Mouse (Mus musculus) midbrain, embryonic 10.5 days (tissue): ENCODE data around the gene Fmod. TPM values are rescaled to one million over a fixed set of nuclear protein-coding genes. Genes with fewer than 3 reads are reported as not detected.

Experiments used
- DNase-seq: peaks from one replicate; pipeline ENCODE4 v3.0.0-alpha.2; 2017; ENCODE audit warnings: low spot score
- H3K27ac ChIP-seq: fragments of 300-500 bp; sonication (generic); replicated peaks from 2 replicates; pipeline ENCODE4 v1.5.1; 2016; ENCODE audit warnings: mild to moderate bottlenecking
- H3K27me3 ChIP-seq: fragments of 300-500 bp; sonication (generic); 2 replicates; pipeline ENCODE4 v1.6.1; 2016; ENCODE audit warnings: low read depth, mild to moderate bottlenecking; ENCODE audit not compliant: poor library complexity, severe bottlenecking
- H3K36me3 ChIP-seq: fragments of 300-500 bp; sonication (generic); 2 replicates; pipeline ENCODE4 v1.6.1; 2016; ENCODE audit warnings: mild to moderate bottlenecking, moderate library complexity
- H3K4me1 ChIP-seq: fragments of 300-500 bp; sonication (generic); 2 replicates; pipeline ENCODE4 v1.6.1; 2016
- H3K4me3 ChIP-seq: fragments of 300-500 bp; sonication (generic); 2 replicates; pipeline ENCODE4 v1.5.1; 2016; ENCODE audit warnings: mild to moderate bottlenecking, moderate library complexity
- H3K9me3 ChIP-seq: fragments of 300-500 bp; sonication (generic); replicated peaks from 2 replicates; pipeline ENCODE4 v1.6.1; 2016; ENCODE audit warnings: mild to moderate bottlenecking
- WGBS: fragments of 180-500 bp; shearing (Covaris S2); methylation state at CpG from one replicate; pipeline ENCODE4 v1.1.7; 2016; 5-methylcytosine and 5-hydroxymethylcytosine counted together
- polyA plus RNA-seq: library from polyadenylated mRNA; unstranded; fragments of >200 nt; fragmentation: Nextera tagmentation; extraction: Ambion mirVana; gene quantifications from 2 replicates; pipeline ENCODE4 v1.2.1, GENCODE M21; 2016

The Fmod gene
- polyA plus RNA-seq = 2.8 and 6.5 TPM in 2 replicates

DNA sequence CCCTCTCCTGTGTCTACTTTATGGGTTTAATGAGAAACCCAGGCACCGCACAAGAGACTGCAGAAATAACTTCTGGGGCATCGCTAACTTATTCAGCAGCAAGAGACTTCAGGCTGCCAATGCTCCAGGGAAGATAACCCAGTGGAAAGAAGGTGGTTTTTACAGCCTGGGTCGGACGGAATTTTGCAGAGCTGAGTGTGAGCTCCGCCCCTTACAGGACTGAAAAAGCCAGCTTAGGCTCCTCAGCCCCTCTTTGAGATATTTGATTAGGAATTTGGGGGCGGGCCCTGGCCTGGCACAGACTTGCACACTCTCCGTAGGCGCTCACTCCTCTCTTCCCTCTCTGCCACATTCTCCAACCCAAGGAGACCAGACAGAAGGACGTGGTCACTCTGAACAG lies at the start of gene Fmod:
TSS of gene Fmod (plus strand) at position 83 of the 400 bp plus-strand sequence.
- Histone ChIP-seq H3K27ac (no peak within 1 kb of the TSS), H3K27me3 (no peaks in the 10 kb centered on the region), H3K9me3 (no peaks in the 10 kb centered on the region), H3K4me3 (no peak within 1 kb of the TSS), H3K4me1 (peaks cover 8% of the 10 kb centered on the region), H3K36me3 (no peaks in the 10 kb centered on the region)
- 46% methylated on average over 9 of the region's 9 CpGs for WGBS
- DNase-seq = no peak

DNA sequence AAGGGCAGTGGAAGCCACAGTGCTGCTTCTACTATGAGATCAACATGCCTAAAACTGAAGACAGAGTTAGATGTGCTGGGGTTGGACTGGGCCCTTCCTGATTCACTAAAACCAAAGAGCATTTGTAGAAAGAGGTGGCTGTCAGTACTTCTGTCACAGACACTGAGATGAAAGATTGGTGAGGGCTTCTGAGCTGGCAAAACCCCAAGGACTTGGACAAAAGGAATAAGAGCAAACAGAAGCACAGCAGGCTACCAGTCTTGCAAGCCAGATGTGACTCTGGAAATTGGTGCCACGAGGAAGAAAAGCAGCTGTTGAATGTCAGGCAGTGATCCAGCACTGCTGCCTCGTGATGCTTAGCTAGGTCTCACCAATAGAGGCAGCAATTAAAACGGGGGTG lies 48.2 kb upstream of the Fmod start:
- WGBS = 27% methylated on average over 3 of the region's 3 CpGs
- no peak overlapping the region for H3K4me3 ChIP-seq
- H3K36me3 ChIP-seq = no peaks in the 10 kb centered on the region
- DNase-seq = no peak
- peaks cover 6% of the 10 kb centered on the region; the same call in 1 of the 2 replicates for H3K9me3 ChIP-seq
- H3K27ac ChIP-seq = no peak overlapping the region
- H3K4me1 ChIP-seq = no peaks in the 10 kb centered on the region
- no peaks in the 10 kb centered on the region for H3K27me3 ChIP-seq

DNA sequence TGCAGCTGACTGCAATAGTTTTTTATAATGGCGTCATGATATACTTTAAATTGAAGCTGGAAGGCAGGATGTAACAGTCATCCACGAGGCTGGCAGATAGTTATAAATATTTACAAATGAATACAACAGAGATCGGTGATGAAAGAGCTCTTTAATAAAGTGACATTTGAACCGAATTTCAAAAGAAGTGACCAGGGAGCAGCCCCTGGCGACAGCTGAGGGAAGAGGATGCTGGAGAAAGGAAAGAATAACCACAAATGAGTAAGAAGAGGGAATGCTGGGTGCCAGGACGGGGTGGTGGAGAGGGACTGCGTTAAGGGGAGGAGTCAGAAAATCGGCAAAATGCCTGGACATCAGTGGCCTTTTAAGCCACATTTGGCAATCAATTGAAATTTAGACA lies 45.8 kb upstream of the Fmod start:
- DNase-seq = no peak
- 82% methylated on average over 8 of the region's 8 CpGs for WGBS
- Histone ChIP-seq H3K36me3 (no peaks in the 10 kb centered on the region), H3K4me1 (no peaks in the 10 kb centered on the region), H3K9me3 (no peaks in the 10 kb centered on the region), H3K4me3 (no peak overlapping the region), H3K27me3 (no peaks in the 10 kb centered on the region), H3K27ac (no peak overlapping the region)

DNA sequence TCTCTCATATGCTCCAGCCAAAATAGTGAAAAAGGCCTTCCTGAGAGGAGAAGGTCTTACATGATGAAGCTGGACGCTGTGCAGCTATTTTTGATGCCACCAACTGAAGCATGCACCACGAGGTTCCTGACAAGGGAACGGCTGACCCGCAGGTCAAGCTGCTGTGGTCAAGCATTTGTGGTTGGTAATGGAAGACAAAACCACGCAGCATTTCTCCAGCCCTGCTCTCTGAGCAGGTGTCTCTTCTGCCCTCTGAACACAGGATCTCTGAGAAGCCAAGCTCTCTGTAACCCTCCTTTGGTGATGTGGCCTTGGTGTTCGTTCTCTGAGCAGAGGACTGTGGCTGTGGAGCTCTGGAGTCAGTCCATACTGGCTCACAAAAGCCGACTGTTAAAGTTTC lies 31.6 kb upstream of the Fmod start:
- Histone ChIP-seq H3K27ac (no peak overlapping the region), H3K4me3 (no peak overlapping the region), H3K27me3 (no peaks in the 10 kb centered on the region), H3K9me3 (no peaks in the 10 kb centered on the region), H3K36me3 (no peaks in the 10 kb centered on the region), H3K4me1 (no peaks in the 10 kb centered on the region)
- DNase-seq = no peak
- 82% methylated on average over 7 of the region's 7 CpGs for WGBS

DNA sequence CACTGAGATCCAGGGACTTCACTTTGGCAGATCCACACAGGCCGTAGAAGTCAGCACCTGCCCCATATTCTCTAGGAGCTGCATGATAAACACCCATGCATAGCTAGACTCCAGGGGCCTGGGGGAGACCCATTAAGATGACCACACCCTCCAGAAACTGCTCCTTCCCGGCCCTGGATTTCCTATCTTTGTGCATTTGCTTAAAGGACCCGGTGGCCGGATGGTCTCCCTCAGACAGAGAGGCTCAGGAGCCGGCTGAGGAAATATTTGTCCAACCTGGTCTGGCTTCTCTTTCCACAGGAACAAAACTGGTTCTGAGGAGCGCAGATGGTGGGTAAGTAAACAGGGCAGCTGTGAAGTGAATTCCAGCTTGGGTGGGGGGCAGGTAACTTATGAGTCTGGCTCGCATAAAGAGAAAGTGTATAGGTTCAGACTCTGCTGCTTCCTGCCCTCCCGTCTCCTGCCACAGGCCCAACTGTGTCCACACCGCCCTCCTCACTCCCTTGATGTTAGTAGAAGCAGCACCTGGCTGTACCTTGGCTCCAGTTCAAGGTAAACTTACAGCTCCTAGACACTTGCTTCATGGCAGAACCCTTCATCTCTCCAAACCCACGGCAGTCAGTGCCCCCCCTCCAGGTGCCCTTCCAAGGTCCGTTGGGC lies 30.8 kb upstream of the Fmod start:
- Histone ChIP-seq H3K27me3 (no peaks in the 10 kb centered on the region), H3K36me3 (no peaks in the 10 kb centered on the region), H3K9me3 (no peaks in the 10 kb centered on the region), H3K4me3 (no peak overlapping the region), H3K27ac (no peak overlapping the region), H3K4me1 (no peaks in the 10 kb centered on the region)
- DNase-seq = no peak
- 86% methylated on average over 11 of the region's 11 CpGs for WGBS

DNA sequence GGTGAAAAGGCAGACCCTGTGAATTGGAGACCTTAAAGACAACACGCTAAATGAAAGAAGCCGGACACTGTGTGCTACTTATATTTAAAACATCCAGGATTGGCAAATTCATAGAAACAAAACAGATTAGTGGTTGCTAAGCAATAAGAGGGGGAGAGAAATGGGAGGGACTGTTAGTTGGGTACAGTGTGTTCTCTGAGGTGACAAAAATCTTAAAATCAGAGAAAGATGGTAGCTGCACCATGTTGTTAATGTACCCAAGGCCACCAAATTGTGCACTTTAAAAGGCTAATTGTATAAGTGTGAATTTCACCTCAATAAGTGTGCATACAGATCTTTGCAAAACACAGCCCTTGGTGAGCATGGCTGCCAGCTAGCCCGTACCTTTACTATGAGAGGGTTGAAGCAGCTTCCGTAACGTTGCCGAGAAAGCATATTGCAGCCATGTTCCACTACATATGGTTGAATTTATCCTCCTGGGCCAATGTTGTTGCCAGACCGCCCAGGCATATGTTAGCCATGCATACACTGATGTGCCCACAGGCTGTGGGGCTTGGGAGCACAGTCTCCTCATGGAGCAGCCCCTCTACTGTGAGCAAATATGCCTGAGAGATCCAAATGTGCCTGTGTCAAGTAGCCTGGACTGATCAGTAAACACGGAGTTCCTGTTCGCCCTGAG lies 12.6 kb upstream of the Fmod start:
- no peaks in the 10 kb centered on the region for H3K36me3 ChIP-seq
- 92% methylated on average over 9 of the region's 9 CpGs for WGBS
- no peak for DNase-seq

DNA sequence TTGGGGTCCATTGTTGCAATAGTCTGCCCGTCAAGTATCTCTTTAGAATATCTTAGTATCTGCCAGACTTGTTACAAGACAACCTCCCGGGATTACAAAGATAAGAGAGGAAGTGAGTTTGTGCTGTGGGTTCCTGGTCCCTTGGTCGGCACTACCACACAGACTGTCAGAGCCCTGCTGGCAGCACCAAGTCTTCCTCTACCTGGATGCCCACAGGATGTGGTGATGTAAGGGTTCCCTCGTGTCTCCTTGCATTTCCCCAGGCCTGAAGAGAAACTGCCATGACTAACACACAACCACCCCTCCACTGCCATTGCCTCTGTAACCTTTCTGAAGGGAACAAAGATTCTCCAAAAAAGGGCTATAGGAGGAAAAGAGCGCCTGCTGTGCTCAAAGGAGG lies 11.1 kb upstream of the Fmod start:
- no peak overlapping the region for H3K27ac ChIP-seq
- H3K4me3 ChIP-seq = no peak overlapping the region
- WGBS = 80% methylated on average over 5 of the region's 5 CpGs
- H3K27me3 ChIP-seq = no peaks in the 10 kb centered on the region
- H3K36me3 ChIP-seq = no peaks in the 10 kb centered on the region
- no peaks in the 10 kb centered on the region for H3K4me1 ChIP-seq
- DNase-seq = no peak
- H3K9me3 ChIP-seq = no peaks in the 10 kb centered on the region

More for the DNA sequence above, 12.6 kb upstream of the Fmod start:
- H3K4me1 ChIP-seq = no peaks in the 10 kb centered on the region
- no peak overlapping the region for H3K4me3 ChIP-seq
- no peaks in the 10 kb centered on the region for H3K27me3 ChIP-seq
- no peaks in the 10 kb centered on the region for H3K9me3 ChIP-seq
- no peak overlapping the region for H3K27ac ChIP-seq

DNA sequence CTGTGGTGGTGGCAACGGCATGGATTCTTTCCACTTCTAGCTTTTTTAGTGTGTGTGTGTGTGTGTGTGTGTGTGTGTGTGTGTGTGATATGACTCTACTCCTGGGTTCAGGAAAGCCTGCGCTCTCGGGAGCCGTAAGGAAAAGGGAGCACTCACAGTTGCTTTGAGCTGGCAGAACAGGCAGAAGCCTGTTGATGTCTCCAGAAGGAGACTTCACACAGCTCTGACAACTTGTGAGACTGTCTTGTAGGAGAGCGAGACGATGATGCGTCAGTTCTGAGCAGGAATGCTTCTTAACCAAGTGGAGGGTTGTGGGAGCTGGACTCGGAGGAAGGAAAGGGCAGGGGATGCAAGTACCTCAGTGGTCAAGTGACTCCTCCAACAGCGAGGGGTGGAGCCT lies 10.3 kb upstream of the Fmod start:
- H3K4me1 ChIP-seq = no peaks in the 10 kb centered on the region
- H3K27ac ChIP-seq = no peak overlapping the region
- H3K27me3 ChIP-seq = no peaks in the 10 kb centered on the region
- DNase-seq = no peak
- 93% methylated on average over 9 of the region's 9 CpGs for WGBS
- no peaks in the 10 kb centered on the region for H3K36me3 ChIP-seq
- no peak overlapping the region for H3K4me3 ChIP-seq
- no peaks in the 10 kb centered on the region for H3K9me3 ChIP-seq

DNA sequence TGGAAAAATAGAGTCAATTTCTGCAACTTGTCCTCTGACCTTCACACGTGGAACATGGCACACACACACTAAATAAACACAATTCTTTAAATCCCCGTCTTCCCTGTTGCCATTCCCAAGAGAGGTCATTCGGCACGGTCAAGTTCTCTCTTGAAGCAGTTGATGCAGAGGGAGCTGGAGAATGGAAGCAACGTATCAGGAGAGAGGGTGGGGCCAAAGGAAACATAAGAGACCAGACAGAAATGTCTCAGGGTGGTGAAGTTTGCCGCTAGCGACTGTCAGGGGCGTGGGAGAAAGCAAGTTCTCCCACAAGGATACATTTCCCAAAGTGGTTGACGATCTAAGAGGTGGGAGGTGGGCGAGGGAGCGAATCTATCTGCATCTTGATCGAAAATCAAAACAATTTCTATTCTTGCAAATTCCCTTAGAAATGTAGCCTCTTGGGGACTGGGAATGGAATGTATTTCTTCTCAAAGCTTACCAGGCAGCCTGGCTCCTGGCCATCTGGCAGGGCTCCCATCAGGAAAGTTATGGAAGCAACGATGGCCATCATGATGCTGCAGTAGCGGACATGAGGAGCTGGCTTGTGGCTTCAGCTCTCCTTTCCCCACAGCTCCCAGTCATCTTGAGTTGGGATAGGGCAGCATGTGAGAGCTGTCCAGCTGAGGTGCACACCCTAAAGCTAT lies 8.8 kb upstream of the Fmod start:
- Histone ChIP-seq H3K4me1 (no peaks in the 10 kb centered on the region), H3K4me3 (no peak overlapping the region), H3K36me3 (no peaks in the 10 kb centered on the region), H3K27me3 (no peaks in the 10 kb centered on the region), H3K27ac (no peak overlapping the region), H3K9me3 (no peaks in the 10 kb centered on the region)
- 90% methylated on average over 14 of the region's 14 CpGs for WGBS
- DNase-seq = no peak

DNA sequence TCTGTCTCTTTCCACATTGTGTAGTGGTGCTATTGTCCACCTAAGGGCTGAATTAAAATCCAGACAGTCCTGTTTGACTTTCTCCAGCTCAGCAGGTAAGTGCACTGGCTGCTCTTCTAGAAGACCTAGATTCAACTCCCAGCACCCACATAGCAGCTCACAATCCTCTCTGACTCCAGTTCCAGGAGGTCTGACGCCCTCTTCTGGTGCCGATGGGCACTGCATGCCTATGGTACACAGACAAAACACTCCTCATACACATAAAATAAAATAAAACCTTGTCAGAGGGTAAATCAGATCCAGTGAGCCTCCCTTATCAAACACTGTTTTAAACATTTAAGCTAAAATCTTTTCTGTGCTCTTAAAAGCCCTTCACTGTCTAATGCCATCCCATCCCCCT lies 562 bp upstream of the Fmod start:
- Histone ChIP-seq H3K4me1 (peaks cover 6% of the 10 kb centered on the region), H3K27me3 (no peaks in the 10 kb centered on the region), H3K9me3 (no peaks in the 10 kb centered on the region), H3K4me3 (no peak overlapping the region), H3K27ac (no peak overlapping the region), H3K36me3 (no peaks in the 10 kb centered on the region)
- no peak for DNase-seq
- WGBS = 58% methylated on average over 2 of the region's 2 CpGs

DNA sequence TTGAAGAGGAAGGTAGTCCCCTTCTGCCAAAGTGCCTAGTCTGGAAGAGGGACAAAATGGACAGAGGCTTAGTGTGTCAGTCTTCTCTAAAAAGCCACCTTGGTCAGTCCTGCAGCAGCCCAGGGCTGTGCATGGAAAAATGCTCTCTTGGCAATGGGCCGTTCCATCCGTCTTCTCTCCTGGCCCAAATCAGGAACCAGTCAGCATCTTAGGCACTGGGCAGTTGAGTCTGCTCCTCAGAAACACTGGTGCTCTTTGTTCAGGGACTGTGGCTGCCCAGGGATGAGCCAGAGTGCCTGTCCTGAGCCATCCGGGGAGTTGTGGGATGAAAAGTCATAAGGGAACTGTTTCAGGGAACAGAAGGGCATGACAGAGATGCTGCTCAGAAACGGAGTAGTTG lies 1.3 kb downstream of the Fmod start:
- Histone ChIP-seq H3K4me1 (peaks cover 18% of the 10 kb centered on the region), H3K27me3 (no peaks in the 10 kb centered on the region), H3K27ac (no peak overlapping the region), H3K9me3 (no peaks in the 10 kb centered on the region), H3K4me3 (no peak overlapping the region), H3K36me3 (no peaks in the 10 kb centered on the region)
- no peak for DNase-seq
- 93% methylated on average over 4 of the region's 4 CpGs for WGBS

DNA sequence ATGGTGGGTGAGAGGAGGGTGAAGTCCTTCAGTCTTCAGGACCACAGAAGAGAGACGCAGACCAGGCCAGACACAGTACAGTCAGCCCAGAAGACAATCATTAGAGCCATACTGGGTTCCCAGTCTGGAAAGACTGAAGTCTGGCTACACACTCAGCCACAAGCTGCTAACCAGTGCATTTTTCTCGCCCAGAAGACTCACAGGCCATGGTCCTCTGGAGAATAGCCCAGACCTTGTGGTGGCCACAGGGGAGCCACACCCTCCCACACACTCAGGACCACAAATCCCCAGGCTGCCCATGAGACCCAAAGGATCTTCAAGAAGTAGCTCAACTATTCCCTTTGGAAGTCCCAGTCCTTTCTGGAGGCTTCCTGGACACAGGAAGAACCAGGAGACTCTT lies 2.3 kb downstream of the Fmod start:
- 79% methylated on average over 2 of the region's 2 CpGs for WGBS

DNA sequence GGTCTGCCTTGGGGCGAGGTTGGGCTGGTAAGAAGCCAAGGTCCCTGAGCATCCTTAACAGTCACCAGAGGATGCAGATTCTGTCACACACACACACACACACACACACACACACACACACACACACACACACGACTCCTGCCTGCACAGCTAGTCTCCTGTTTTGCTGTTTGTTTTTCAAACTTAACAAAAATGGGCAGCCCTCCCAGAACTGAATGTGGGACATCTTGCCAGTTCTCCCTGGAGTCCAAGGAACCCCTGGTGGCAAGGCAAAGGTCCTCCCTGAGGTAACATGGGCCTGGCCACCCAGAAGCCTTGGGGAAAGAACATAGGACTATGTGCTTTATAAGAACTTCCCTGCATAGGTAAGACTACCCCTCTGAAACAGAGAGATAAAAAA lies 4.8 kb downstream of the Fmod start:
- Histone ChIP-seq H3K27me3 (peaks cover 7% of the 10 kb centered on the region), H3K9me3 (no peaks in the 10 kb centered on the region), H3K4me1 (peaks cover 34% of the 10 kb centered on the region), H3K27ac (no peak overlapping the region), H3K4me3 (no peak overlapping the region), H3K36me3 (no peaks in the 10 kb centered on the region)
- DNase-seq = no peak
- 69% methylated on average over 2 of the region's 2 CpGs for WGBS

More for the DNA sequence above, 2.3 kb downstream of the Fmod start:
- peaks cover 21% of the 10 kb centered on the region for H3K4me1 ChIP-seq
- no peaks in the 10 kb centered on the region for H3K27me3 ChIP-seq
- no peaks in the 10 kb centered on the region for H3K36me3 ChIP-seq
- no peak overlapping the region for H3K4me3 ChIP-seq
- no peak for DNase-seq
- H3K9me3 ChIP-seq = no peaks in the 10 kb centered on the region
- H3K27ac ChIP-seq = no peak overlapping the region; the same call in 1 of the 2 replicates
